Mouse (Mus musculus) kidney, embryonic 14.5 days (tissue): ENCODE results near the gene 4930558C23Rik. TPM values are rescaled to one million over a fixed set of nuclear protein-coding genes. Genes with fewer than 3 reads are reported as not detected.
"Not testable (repeated sequence)": the region's sequence is repeated elsewhere in the genome, so short reads cannot be mapped to it uniquely, and the experiment has no call there.

Experiments used
- ATAC-seq: fragments of 200-750 bp; cut with Nextera tagmentation; 2 replicates; pipeline ENCODE4 v1.8.0; 2017; ENCODE audit warnings: moderate number of reproducible peaks, mild to moderate bottlenecking, moderate TSS enrichment, moderate library complexity; ENCODE audit not compliant: low FRiP score, low TSS enrichment
- H3K27ac ChIP-seq: fragments of 300-500 bp; sonication (generic); 2 replicates; pipeline ENCODE4 v1.5.1; 2014; ENCODE audit warnings: low read depth, mild to moderate bottlenecking, low read length, moderate library complexity, mixed read lengths
- H3K27me3 ChIP-seq: fragments of 300-500 bp; sonication (generic); 2 replicates; pipeline ENCODE4 v1.6.1; 2014; ENCODE audit warnings: mild to moderate bottlenecking, low read length; ENCODE audit not compliant: control insufficient read depth, insufficient read depth
- H3K36me3 ChIP-seq: fragments of 300-500 bp; sonication (generic); 2 replicates; pipeline ENCODE4 v1.6.1; 2014; ENCODE audit warnings: low read length, mixed read lengths; ENCODE audit not compliant: control insufficient read depth, insufficient read depth
- H3K4me1 ChIP-seq: fragments of 300-500 bp; sonication (generic); 2 replicates; pipeline ENCODE4 v1.6.1; 2014; ENCODE audit warnings: low read length, mixed read lengths; ENCODE audit not compliant: control insufficient read depth, insufficient read depth
- H3K4me2 ChIP-seq: fragments of 300-500 bp; sonication (generic); replicated peaks from 2 replicates; pipeline ENCODE4 v1.6.1; 2014; ENCODE audit warnings: low read depth, mild to moderate bottlenecking, low read length
- H3K4me3 ChIP-seq: fragments of 300-500 bp; sonication (generic); 2 replicates; pipeline ENCODE4 v1.5.1; 2014; ENCODE audit warnings: mild to moderate bottlenecking, low read length
- H3K9ac ChIP-seq: fragments of 300-500 bp; sonication (generic); 2 replicates; pipeline ENCODE4 v1.6.1; 2014; ENCODE audit warnings: low read depth, mild to moderate bottlenecking, low read length, moderate library complexity
- H3K9me3 ChIP-seq: fragments of 300-500 bp; sonication (generic); 2 replicates; pipeline ENCODE4 v1.6.1; 2016; ENCODE audit warnings: low read length; ENCODE audit not compliant: control insufficient read depth
- WGBS: fragments of 180-500 bp; shearing (Covaris S2); extraction: QIAGEN DNeasy Blood & Tissue Kit; methylation state at CpG from one replicate; pipeline ENCODE4 v1.1.7; 2014; 5-methylcytosine and 5-hydroxymethylcytosine counted together
- polyA plus RNA-seq: library from polyadenylated mRNA; unstranded; fragments of >200 nt; fragmentation: Nextera tagmentation; extraction: Ambion mirVana; gene quantifications from 2 replicates; pipeline ENCODE4 v1.2.1, GENCODE M21; 2014

The 4930558C23Rik gene
- polyA plus RNA-seq, 1 experiment from 2014 or later = not detected

- peak; percentile 100 for ATAC-seq
- peaks cover 7% of the 10 kb centered on the region; the same call in 1 of the 2 replicates for H3K4me1 ChIP-seq
- peak within 1 kb of the TSS; percentile 91 for H3K4me3 ChIP-seq
- H3K27me3 ChIP-seq = no peaks in the 10 kb centered on the region
- H3K36me3 ChIP-seq = peaks cover 5% of the 10 kb centered on the region; the same call in 1 of the 2 replicates
- peak within 1 kb of the TSS; percentile 78 for H3K4me2 ChIP-seq
- peak within 1 kb of the TSS; percentile 71 for H3K27ac ChIP-seq
- H3K9ac ChIP-seq = peak within 1 kb of the TSS; percentile 81
- under 1% methylated on average over 47 of the region's 47 CpGs for WGBS
- H3K9me3 ChIP-seq = no peaks in the 10 kb centered on the region
These were observed 31.7 kb upstream of the 4930558C23Rik start, which contains the start of gene Arnt for GRCm38 (mm10) chr3:95434136-95434982. TSS of gene Arnt (plus strand) at chr3:95434388.

- Histone ChIP-seq H3K9me3 (no peaks in the 10 kb centered on the region), H3K27me3 (no peaks in the 10 kb centered on the region), H3K4me3 (peak overlapping the region; percentile 91), H3K4me1 (peaks cover 7% of the 10 kb centered on the region; the same call in 1 of the 2 replicates), H3K4me2 (peak overlapping the region; percentile 31), H3K9ac (0 out of 2 replicates have a peak overlapping the region, but pooled peaks have one; percentile 31), H3K36me3 (peaks cover 5% of the 10 kb centered on the region; the same call in 1 of the 2 replicates), H3K27ac (no peak overlapping the region; the same call in 1 of the 2 replicates)
- WGBS = 75% methylated on average over 10 of the region's 10 CpGs
- ATAC-seq = no peak
These were observed 30.8 kb upstream of the 4930558C23Rik start for GRCm38 (mm10) chr3:95433301-95433915.

DNA sequence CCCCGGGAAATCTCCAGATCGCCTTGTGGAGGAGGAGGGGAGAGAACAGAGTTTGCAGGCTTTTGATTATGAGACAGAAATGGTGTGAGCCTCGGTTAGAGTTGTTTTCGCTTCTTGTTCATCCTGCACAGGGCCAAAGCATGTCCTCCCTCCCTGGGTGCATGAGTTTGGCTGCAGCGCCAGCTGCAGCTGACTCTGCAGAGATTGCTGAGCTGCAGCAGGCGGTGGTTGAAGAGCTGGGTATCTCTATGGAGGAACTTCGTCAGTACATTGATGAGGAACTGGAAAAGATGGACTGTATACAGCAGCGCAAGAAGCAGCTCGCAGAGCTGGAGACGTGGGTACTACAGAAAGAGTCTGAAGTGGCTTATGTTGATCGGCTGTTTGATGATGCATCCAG lies 25.8 kb upstream of the 4930558C23Rik start:
- H3K9ac ChIP-seq, H3K27me3 ChIP-seq, H3K27ac ChIP-seq, H3K9me3 ChIP-seq, H3K36me3 ChIP-seq, H3K4me3 ChIP-seq, H3K4me2 ChIP-seq, H3K4me1 ChIP-seq, ATAC-seq: not testable (repeated sequence)
- 79% methylated on average over 2 of the region's 11 CpGs for WGBS

- not testable (repeated sequence) for ATAC-seq
- 28% methylated on average over 14 of the region's 21 CpGs for WGBS
These were observed 25.2 kb upstream of the 4930558C23Rik start for GRCm38 (mm10) chr3:95427891-95428238.

DNA sequence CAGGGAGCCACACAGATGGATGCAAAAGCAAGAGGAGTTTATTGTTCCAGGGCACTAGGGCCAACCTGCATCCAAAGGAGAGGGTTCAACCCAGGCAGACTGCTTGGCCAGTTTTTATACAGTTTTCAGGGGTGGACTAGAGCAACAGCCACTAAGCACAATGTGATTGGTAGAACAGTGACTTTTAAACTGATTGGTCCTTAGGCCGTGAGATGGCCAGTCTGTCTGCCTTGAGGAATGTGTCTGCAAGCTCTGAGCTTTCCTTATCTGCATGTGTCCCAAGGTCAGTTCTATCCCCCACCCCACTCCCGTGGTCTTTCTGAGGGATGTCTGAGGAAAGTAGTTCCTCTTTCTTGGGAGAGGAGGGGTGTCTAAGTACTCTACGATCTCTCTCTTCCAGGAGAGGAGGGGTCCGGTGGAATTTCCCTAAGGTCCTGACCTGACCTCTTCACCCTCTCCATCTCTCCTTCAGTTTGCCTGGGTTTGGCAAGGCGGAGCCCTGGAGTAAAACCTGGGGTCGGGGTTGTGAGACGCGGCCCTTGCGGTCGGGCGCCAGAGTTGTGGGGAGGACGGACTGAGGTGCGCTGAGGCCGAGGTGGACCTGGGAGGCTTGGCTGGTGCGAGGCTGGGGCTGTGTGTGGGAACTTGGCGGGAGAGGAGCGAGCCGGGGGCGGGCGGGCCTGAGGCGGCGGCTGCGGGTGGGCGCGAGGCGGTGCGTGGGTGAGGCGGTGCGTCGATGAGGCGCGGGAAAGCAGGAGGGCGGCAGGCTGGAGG lies 24.7 kb upstream of the 4930558C23Rik start:
- H3K9me3 ChIP-seq, H3K36me3 ChIP-seq, H3K27ac ChIP-seq, H3K27me3 ChIP-seq, H3K4me1 ChIP-seq, H3K9ac ChIP-seq: not testable (repeated sequence)
- peak; percentile 85 for ATAC-seq
- WGBS = 57% methylated on average over 6 of the region's 33 CpGs
- H3K4me2 ChIP-seq = peak overlapping the region; percentile 43
- H3K4me3 ChIP-seq = peak overlapping the region; percentile 23

More at GRCm38 (mm10) chr3:95427891-95428238, 25.2 kb upstream of the 4930558C23Rik start:
- H3K27me3 ChIP-seq, H3K27ac ChIP-seq, H3K9me3 ChIP-seq, H3K9ac ChIP-seq, H3K36me3 ChIP-seq, H3K4me1 ChIP-seq: not testable (repeated sequence)
- Histone ChIP-seq H3K4me2 (peak overlapping the region; percentile 43), H3K4me3 (peak overlapping the region; percentile 23)

GRCm38 (mm10) chr3:95426476-95426875 lies 23.8 kb upstream of the 4930558C23Rik start:
- not testable (repeated sequence) for H3K36me3 ChIP-seq, H3K9ac ChIP-seq, H3K9me3 ChIP-seq, ATAC-seq, H3K4me2 ChIP-seq, H3K27me3 ChIP-seq, H3K4me3 ChIP-seq, H3K4me1 ChIP-seq, H3K27ac ChIP-seq
- 90% methylated on average over 5 of the region's 5 CpGs for WGBS

- no peak overlapping the region for H3K4me3 ChIP-seq
- no peaks in the 10 kb centered on the region for H3K36me3 ChIP-seq
- H3K4me1 ChIP-seq = no peaks in the 10 kb centered on the region
- H3K27me3 ChIP-seq = no peaks in the 10 kb centered on the region
- H3K4me2 ChIP-seq = no peak overlapping the region
- H3K9me3 ChIP-seq = peaks cover 15% of the 10 kb centered on the region; the same call in 1 of the 2 replicates
- no peak overlapping the region for H3K27ac ChIP-seq
- no peak for ATAC-seq
- H3K9ac ChIP-seq = no peak overlapping the region
- 92% methylated on average over 6 of the region's 6 CpGs for WGBS
These were observed 15.2 kb upstream of the 4930558C23Rik start for GRCm38 (mm10) chr3:95417866-95418265.

GRCm38 (mm10) chr3:95412268-95412667 lies 9.6 kb upstream of the 4930558C23Rik start:
- no peaks in the 10 kb centered on the region for H3K27me3 ChIP-seq
- no peak overlapping the region for H3K4me3 ChIP-seq
- no peaks in the 10 kb centered on the region for H3K36me3 ChIP-seq
- no peak for ATAC-seq
- no peak overlapping the region for H3K4me2 ChIP-seq
- no peak overlapping the region for H3K27ac ChIP-seq
- H3K9me3 ChIP-seq = peaks cover 4% of the 10 kb centered on the region; the same call in 1 of the 2 replicates
- no peak overlapping the region for H3K9ac ChIP-seq
- WGBS = 81% methylated on average over 1 of the region's 1 CpGs
- no peaks in the 10 kb centered on the region for H3K4me1 ChIP-seq
